Mouse (Mus musculus) midbrain, embryonic 11.5 days (tissue): ENCODE results near the gene Bace2. TPM values are rescaled to one million over a fixed set of nuclear protein-coding genes. Genes with fewer than 3 reads are reported as not detected.

Experiments used
- ATAC-seq: fragments of 200-750 bp; cut with Nextera tagmentation; 2 replicates; pipeline ENCODE4 v1.8.0; 2017; ENCODE audit warnings: moderate TSS enrichment, moderate library complexity; ENCODE audit not compliant: low FRiP score
- DNase-seq: peaks from one replicate; pipeline ENCODE4 v3.0.0; 2015; ENCODE audit warnings: low spot score; ENCODE audit errors: missing footprints
- H3K27ac ChIP-seq: fragments of 300-500 bp; sonication (generic); 2 replicates; pipeline ENCODE4 v1.5.1; 2014; ENCODE audit warnings: low read depth, low read length
- H3K27me3 ChIP-seq: fragments of 300-500 bp; sonication (generic); 2 replicates; pipeline ENCODE4 v1.6.1; 2014; ENCODE audit warnings: mild to moderate bottlenecking, low read length, moderate library complexity, mixed read lengths; ENCODE audit not compliant: control insufficient read depth, insufficient read depth
- H3K36me3 ChIP-seq: fragments of 300-500 bp; sonication (generic); 2 replicates; pipeline ENCODE4 v1.6.1; 2014; ENCODE audit warnings: mild to moderate bottlenecking, low read length, moderate library complexity, mixed read lengths; ENCODE audit not compliant: control insufficient read depth, insufficient read depth
- H3K4me1 ChIP-seq: fragments of 300-500 bp; sonication (generic); 2 replicates; pipeline ENCODE4 v1.6.1; 2014; ENCODE audit warnings: low read length; ENCODE audit not compliant: control insufficient read depth, insufficient read depth
- H3K4me2 ChIP-seq: fragments of 300-500 bp; sonication (generic); 2 replicates; pipeline ENCODE4 v1.6.1; 2014; ENCODE audit warnings: mild to moderate bottlenecking, moderate library complexity
- H3K4me3 ChIP-seq: fragments of 300-500 bp; sonication (generic); 2 replicates; pipeline ENCODE4 v1.5.1; 2014; ENCODE audit warnings: low read depth, low read length
- H3K9ac ChIP-seq: fragments of 300-500 bp; sonication (generic); 2 replicates; pipeline ENCODE4 v1.6.1; 2014; ENCODE audit warnings: low read length
- H3K9me3 ChIP-seq: fragments of 300-500 bp; sonication (generic); 2 replicates; pipeline ENCODE4 v1.6.1; 2016; ENCODE audit warnings: low read length; ENCODE audit not compliant: control insufficient read depth
- WGBS: fragments of 180-500 bp; shearing (Covaris S2); extraction: QIAGEN DNeasy Blood & Tissue Kit; methylation state at CpG from one replicate; pipeline ENCODE4 v1.1.7; 2014; 5-methylcytosine and 5-hydroxymethylcytosine counted together
- polyA plus RNA-seq: library from polyadenylated mRNA; unstranded; fragments of >200 nt; fragmentation: Nextera tagmentation; extraction: Ambion mirVana; gene quantifications from 2 replicates; pipeline ENCODE4 v1.2.1, GENCODE M21; 2014

Gene Bace2
- polyA plus RNA-seq = 2.3 and 2.8 TPM in 2 replicates

GRCm38 (mm10) chr16:97356499-97357187, at the start of gene Bace2:
Gene Bace2, plus strand, starts transcription at chr16:97356742.
- Histone ChIP-seq H3K4me3 (peak within 1 kb of the TSS; percentile 49), H3K4me1 (peaks cover 7% of the 10 kb centered on the region), H3K27me3 (peaks cover 27% of the 10 kb centered on the region), H3K9me3 (no peaks in the 10 kb centered on the region), H3K4me2 (peak within 1 kb of the TSS; percentile 99), H3K27ac (no peak within 1 kb of the TSS), H3K36me3 (no peaks in the 10 kb centered on the region), H3K9ac (peak within 1 kb of the TSS; percentile 54)
- ATAC-seq = peak; percentile 88
- WGBS = under 1% methylated on average over 58 of the region's 58 CpGs
- DNase-seq = peak; percentile 94

DNA sequence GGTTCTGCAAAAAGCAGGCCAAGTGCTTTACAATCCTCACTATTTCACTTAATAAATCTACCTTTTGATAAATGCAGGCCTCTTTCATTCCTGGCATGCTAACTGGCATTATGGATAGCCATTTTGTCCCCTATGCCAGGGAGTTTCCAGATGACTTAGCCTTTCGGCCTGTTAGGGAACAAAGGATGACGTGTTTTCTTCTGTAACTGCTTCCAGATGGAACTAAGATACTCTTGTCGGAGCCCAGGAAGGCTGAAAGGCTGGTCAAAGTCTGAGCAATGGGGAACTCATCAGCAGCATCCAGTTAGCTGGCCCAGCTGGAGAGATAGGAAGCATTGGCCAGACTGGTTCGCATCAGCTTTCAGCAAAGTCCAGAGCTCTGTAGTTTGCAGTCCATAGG, 48.9 kb upstream of the Bace2 start:
- Histone ChIP-seq H3K9ac (no peak overlapping the region), H3K27me3 (no peaks in the 10 kb centered on the region), H3K9me3 (no peaks in the 10 kb centered on the region), H3K4me2 (no peak overlapping the region), H3K36me3 (no peaks in the 10 kb centered on the region), H3K4me1 (no peaks in the 10 kb centered on the region), H3K4me3 (no peak overlapping the region), H3K27ac (no peak overlapping the region)
- ATAC-seq = no peak
- DNase-seq = no peak
- 69% methylated on average over 4 of the region's 4 CpGs for WGBS

GRCm38 (mm10) chr16:97309796-97310569, 46.6 kb upstream of the Bace2 start:
- Histone ChIP-seq H3K9ac (no peak overlapping the region), H3K4me3 (no peak overlapping the region), H3K27me3 (no peaks in the 10 kb centered on the region), H3K4me2 (no peak overlapping the region), H3K9me3 (no peaks in the 10 kb centered on the region), H3K4me1 (no peaks in the 10 kb centered on the region), H3K27ac (no peak overlapping the region), H3K36me3 (no peaks in the 10 kb centered on the region)
- no peak for DNase-seq
- no peak for ATAC-seq
- WGBS = 67% methylated on average over 4 of the region's 4 CpGs

DNA sequence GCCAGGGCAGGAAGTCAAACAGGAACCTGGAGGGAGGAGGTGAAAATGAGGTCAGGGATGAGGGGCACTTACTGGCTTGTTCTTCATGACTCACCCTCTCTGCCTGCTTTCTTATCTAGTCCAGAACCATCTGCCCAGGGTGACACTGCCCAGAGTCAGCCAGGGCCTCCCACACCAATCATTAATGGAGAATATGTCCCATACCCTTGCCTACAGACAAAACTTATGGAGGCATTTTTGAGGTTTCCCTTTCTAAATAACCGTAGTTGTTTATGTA, 46.0 kb upstream of the Bace2 start:
- Histone ChIP-seq H3K4me3 (no peak overlapping the region), H3K27me3 (no peaks in the 10 kb centered on the region), H3K9me3 (no peaks in the 10 kb centered on the region), H3K4me2 (no peak overlapping the region), H3K9ac (no peak overlapping the region), H3K4me1 (no peaks in the 10 kb centered on the region), H3K27ac (no peak overlapping the region), H3K36me3 (no peaks in the 10 kb centered on the region)
- ATAC-seq (no peak), DNase-seq (no peak)
- WGBS = 83% methylated on average over 1 of the region's 1 CpGs

DNA sequence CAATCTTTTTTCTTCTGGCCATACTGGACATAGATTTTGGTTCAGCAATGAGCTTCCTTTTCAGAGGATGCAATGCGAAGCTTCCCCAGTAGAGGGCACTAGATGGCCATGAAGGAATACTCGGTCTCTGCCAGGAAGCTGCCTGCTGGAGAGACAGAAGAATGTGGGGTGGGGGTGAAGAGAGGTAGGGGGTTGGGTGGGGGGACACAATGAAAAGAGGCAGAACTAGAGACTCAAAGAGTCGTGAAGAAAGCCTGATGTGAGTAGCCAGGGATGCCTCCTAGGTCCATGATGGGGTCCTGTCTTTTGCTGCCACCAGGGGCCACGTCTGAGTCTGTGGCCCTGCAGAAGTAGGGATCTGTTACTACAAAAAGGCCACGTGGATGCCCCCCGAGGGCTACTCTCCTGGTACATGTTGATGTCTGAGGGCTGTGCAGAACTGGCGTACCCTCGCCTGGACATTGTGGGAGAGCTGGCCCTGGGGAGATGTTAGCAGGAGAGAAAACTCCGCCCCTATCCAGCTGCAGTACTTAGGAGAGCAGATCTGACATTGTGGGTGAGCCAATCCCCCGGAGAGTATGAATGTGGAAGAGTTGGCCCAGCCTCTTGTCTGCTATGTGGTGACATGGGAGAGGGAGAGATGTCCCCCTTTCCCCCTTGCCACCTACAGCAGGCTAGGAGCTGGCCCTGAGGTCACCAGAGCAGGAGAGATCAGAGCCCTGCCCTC, 43.4 kb upstream of the Bace2 start:
- H3K4me1 ChIP-seq = no peaks in the 10 kb centered on the region
- ATAC-seq (peak; percentile 70), DNase-seq (peak; percentile 99)
- H3K4me2 ChIP-seq = no peak overlapping the region
- no peak overlapping the region for H3K9ac ChIP-seq
- no peak overlapping the region for H3K4me3 ChIP-seq
- no peaks in the 10 kb centered on the region for H3K27me3 ChIP-seq
- WGBS = 28% methylated on average over 10 of the region's 10 CpGs
- no peaks in the 10 kb centered on the region for H3K9me3 ChIP-seq
- H3K27ac ChIP-seq = no peak overlapping the region
- no peaks in the 10 kb centered on the region for H3K36me3 ChIP-seq

DNA sequence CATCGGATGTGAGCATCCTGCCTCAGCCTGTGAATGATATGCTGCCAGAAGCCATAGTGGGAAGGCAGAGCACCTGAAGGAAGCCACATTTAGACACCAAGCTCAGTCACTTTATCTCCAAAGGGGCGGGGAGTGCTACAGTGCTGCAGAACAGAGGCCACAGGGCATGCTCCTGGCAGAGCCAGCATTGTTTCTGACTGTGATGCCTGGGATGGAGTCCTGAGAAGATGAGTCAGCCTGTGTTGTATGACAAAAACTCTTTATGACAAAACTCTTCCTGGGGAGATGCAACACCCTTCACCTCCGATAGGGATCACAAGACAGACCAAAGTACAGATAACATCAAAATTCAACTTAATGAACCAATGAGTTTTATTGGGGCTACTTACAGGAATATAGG, 35.0 kb upstream of the Bace2 start:
- DNase-seq (no peak), ATAC-seq (no peak)
- H3K27ac ChIP-seq = no peak overlapping the region
- no peaks in the 10 kb centered on the region for H3K36me3 ChIP-seq
- H3K27me3 ChIP-seq = no peaks in the 10 kb centered on the region
- no peak overlapping the region for H3K4me2 ChIP-seq
- H3K4me3 ChIP-seq = no peak overlapping the region
- H3K4me1 ChIP-seq = no peaks in the 10 kb centered on the region; the same call in 1 of the 2 replicates
- H3K9me3 ChIP-seq = no peaks in the 10 kb centered on the region
- WGBS = 89% methylated on average over 3 of the region's 3 CpGs
- no peak overlapping the region for H3K9ac ChIP-seq

DNA sequence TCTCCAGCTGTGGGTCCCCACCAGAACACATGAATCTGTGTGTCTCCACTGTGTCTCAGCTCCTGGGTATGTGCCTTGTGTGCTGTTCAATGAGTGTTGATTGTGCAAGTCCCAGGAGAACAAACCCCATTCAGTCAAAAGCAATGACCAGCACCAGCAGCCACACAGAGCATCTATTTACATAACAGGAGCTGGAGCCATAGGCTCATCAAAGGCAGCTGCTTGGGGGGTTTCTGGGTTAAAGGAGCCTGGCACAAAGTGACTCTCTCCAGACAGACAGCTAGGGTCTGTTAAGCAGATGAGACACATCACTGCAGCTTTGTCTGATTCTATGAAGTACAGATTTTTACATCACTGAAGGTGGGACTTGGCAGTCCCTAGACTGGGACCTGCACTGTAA, 33.9 kb upstream of the Bace2 start:
- Histone ChIP-seq H3K9me3 (no peaks in the 10 kb centered on the region), H3K4me3 (no peak overlapping the region), H3K4me1 (no peaks in the 10 kb centered on the region; the same call in 1 of the 2 replicates), H3K27me3 (no peaks in the 10 kb centered on the region), H3K36me3 (no peaks in the 10 kb centered on the region), H3K9ac (no peak overlapping the region), H3K27ac (no peak overlapping the region), H3K4me2 (no peak overlapping the region)
- ATAC-seq (peak; percentile 59; the same call in 1 of the 2 replicates), DNase-seq (no peak)

DNA sequence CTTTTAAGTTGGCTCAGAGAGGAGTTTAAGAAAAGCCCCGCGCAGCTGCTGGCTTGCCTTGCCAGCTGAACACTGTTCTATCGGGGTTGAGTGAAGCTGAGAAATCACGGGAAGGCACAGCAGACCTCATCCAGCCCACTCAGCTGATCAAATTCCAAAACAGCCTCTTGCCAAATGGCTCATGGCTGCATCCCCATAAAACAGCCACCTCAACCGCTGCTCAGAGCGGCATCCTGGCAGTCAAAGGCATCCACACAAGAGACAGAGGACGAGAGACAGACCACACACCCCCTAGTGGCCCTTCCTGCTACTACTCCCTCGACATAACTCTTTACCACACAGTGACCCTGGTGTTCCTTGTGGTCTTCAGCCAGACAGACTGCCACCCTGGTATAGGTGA, 30.6 kb upstream of the Bace2 start:
- H3K27ac ChIP-seq = no peak overlapping the region
- H3K27me3 ChIP-seq = no peaks in the 10 kb centered on the region
- ATAC-seq = no peak; the same call in 1 of the 2 replicates
- no peaks in the 10 kb centered on the region for H3K36me3 ChIP-seq
- H3K9me3 ChIP-seq = no peaks in the 10 kb centered on the region
- H3K4me2 ChIP-seq = no peak overlapping the region
- no peak for DNase-seq
- no peak overlapping the region for H3K4me3 ChIP-seq
- no peak overlapping the region for H3K9ac ChIP-seq
- 47% methylated on average over 8 of the region's 8 CpGs for WGBS
- H3K4me1 ChIP-seq = no peaks in the 10 kb centered on the region; the same call in 1 of the 2 replicates

- DNase-seq (no peak), ATAC-seq (no peak)
- H3K9ac ChIP-seq = no peak overlapping the region
- H3K4me3 ChIP-seq = no peak overlapping the region
- no peaks in the 10 kb centered on the region for H3K36me3 ChIP-seq
- H3K9me3 ChIP-seq = no peaks in the 10 kb centered on the region
- no peaks in the 10 kb centered on the region for H3K27me3 ChIP-seq
- no peak overlapping the region for H3K4me2 ChIP-seq
- 78% methylated on average over 2 of the region's 2 CpGs for WGBS
- H3K4me1 ChIP-seq = no peaks in the 10 kb centered on the region
- no peak overlapping the region for H3K27ac ChIP-seq
Observed at GRCm38 (mm10) chr16:97328602-97329001, 27.9 kb upstream of the Bace2 start.
